Mouse (Mus musculus) heart, embryonic 14.5 days (tissue): ENCODE results near the gene Ccdc85b. TPM values are rescaled to one million over a fixed set of nuclear protein-coding genes. Genes with fewer than 3 reads are reported as not detected.
A peak's percentile ranks its signal among the peaks of the same experiment; 100 is the strongest.

Experiments
- ATAC-seq: fragments of 200-750 bp; cut with Nextera tagmentation; 2 replicates; pipeline ENCODE4 v1.8.0; 2017; ENCODE audit warnings: low read depth, moderate TSS enrichment; ENCODE audit not compliant: insufficient number of reproducible peaks, insufficient read depth, low FRiP score
- H3K27ac ChIP-seq, 2 experiments: fragments of 200-500 bp in 1 of 2; fragments of 300-500 bp in 1 of 2; sonication (generic) in 1 of 2; replicated peaks in 1 of 2; 2 replicates each; pipeline ENCODE4 v1.5.1; 2012 to 2014; ENCODE audit warnings: low read depth in 2 of 2, low read length in 2 of 2, control low read depth in 1 of 2, mild to moderate bottlenecking in 1 of 2, mixed read lengths in 1 of 2; ENCODE audit not compliant: control insufficient read depth in 1 of 2, insufficient read depth in 1 of 2
- H3K27me3 ChIP-seq: fragments of 300-500 bp; sonication (generic); 2 replicates; pipeline ENCODE4 v1.6.1; 2014; ENCODE audit warnings: mild to moderate bottlenecking, low read length, control low read depth; ENCODE audit not compliant: control insufficient read depth, insufficient read depth
- H3K36me3 ChIP-seq: fragments of 300-500 bp; sonication (generic); 2 replicates; pipeline ENCODE4 v1.6.1; 2014; ENCODE audit warnings: mild to moderate bottlenecking, control low read depth, low read length, mixed read lengths; ENCODE audit not compliant: control insufficient read depth, insufficient read depth
- H3K4me1 ChIP-seq, 2 experiments: fragments of 200-500 bp in 1 of 2; fragments of 300-500 bp in 1 of 2; sonication (generic) in 1 of 2; 2 replicates each; pipeline ENCODE4 v1.6.1; 2012 to 2014; ENCODE audit warnings: low read length in 2 of 2, control low read depth in 1 of 2, mixed read lengths in 1 of 2; ENCODE audit not compliant: control insufficient read depth in 2 of 2, insufficient read depth in 2 of 2
- H3K4me2 ChIP-seq: fragments of 300-500 bp; sonication (generic); 2 replicates; pipeline ENCODE4 v1.6.1; 2014; ENCODE audit warnings: mild to moderate bottlenecking, low read length
- H3K4me3 ChIP-seq, 2 experiments: fragments of 200-500 bp in 1 of 2; fragments of 300-500 bp in 1 of 2; sonication (generic) in 1 of 2; 2 replicates each; pipeline ENCODE4 v1.5.1; 2012 to 2014; ENCODE audit warnings: low read length in 2 of 2, mild to moderate bottlenecking in 2 of 2, control low read depth in 1 of 2, low read depth in 1 of 2, moderate library complexity in 1 of 2; ENCODE audit not compliant: control insufficient read depth in 1 of 2, insufficient read depth in 1 of 2
- H3K9ac ChIP-seq: fragments of 300-500 bp; sonication (generic); 2 replicates; pipeline ENCODE4 v1.6.1; 2014; ENCODE audit warnings: mild to moderate bottlenecking, low read length
- H3K9me3 ChIP-seq: fragments of 300-500 bp; sonication (generic); 2 replicates; pipeline ENCODE4 v1.6.1; 2016; ENCODE audit warnings: low read length, control low read depth; ENCODE audit not compliant: control insufficient read depth
- WGBS: fragments of 180-500 bp; shearing (Covaris S2); extraction: QIAGEN DNeasy Blood & Tissue Kit; methylation state at CpG from one replicate; pipeline ENCODE4 v1.1.7; 2014; 5-methylcytosine and 5-hydroxymethylcytosine counted together
- polyA plus RNA-seq: library from polyadenylated mRNA; unstranded; fragments of >200 nt; fragmentation: Nextera tagmentation; extraction: Ambion mirVana; gene quantifications from 2 replicates; pipeline ENCODE4 v1.2.1, GENCODE M21; 2014

Gene Ccdc85b
- polyA plus RNA-seq, 1 experiment from 2014 or later, result 9.0 TPM

GRCm38 (mm10) chr19:5486771-5487170 lies 29.1 kb upstream of the Ccdc85b start:
- WGBS, result 77% methylated on average over 4 of the region's 4 CpGs
- H3K36me3 ChIP-seq, result peaks cover 51% of the 10 kb centered on the region
- peak overlapping the region in 1 of 2 experiments; percentile 100; a peak in 1 of 4 replicates for H3K27ac ChIP-seq
- no peaks in the 10 kb centered on the region for H3K9me3 ChIP-seq
- H3K4me2 ChIP-seq, result peak overlapping the region; percentile 92
- ATAC-seq, result no peak
- peaks cover 11 to 14% of the 10 kb centered on the region in 2 experiments for H3K4me1 ChIP-seq
- H3K27me3 ChIP-seq, result no peaks in the 10 kb centered on the region
- no peak overlapping the region; the same call in 1 of the 2 replicates for H3K9ac ChIP-seq
- H3K4me3 ChIP-seq, result no peak overlapping the region

GRCm38 (mm10) chr19:5486286-5486685 lies 28.6 kb upstream of the Ccdc85b start:
- 85% methylated on average over 8 of the region's 8 CpGs for WGBS
- no peak for ATAC-seq
- no peaks in the 10 kb centered on the region for H3K9me3 ChIP-seq
- no peak overlapping the region for H3K4me3 ChIP-seq
- H3K27me3 ChIP-seq, result no peaks in the 10 kb centered on the region
- H3K36me3 ChIP-seq, result peaks cover 54% of the 10 kb centered on the region
- no peak overlapping the region for H3K4me2 ChIP-seq
- H3K4me1 ChIP-seq, result peaks cover 11 to 13% of the 10 kb centered on the region in 2 experiments
- no peak overlapping the region; the same call in 1 of the 2 replicates for H3K9ac ChIP-seq
- H3K27ac ChIP-seq, result peak overlapping the region in 1 of 2 experiments; percentile 6; a peak in 1 of 4 replicates

- Histone ChIP-seq H3K27ac (no peak overlapping the region), H3K9me3 (no peaks in the 10 kb centered on the region), H3K4me3 (no peak overlapping the region), H3K4me1 (peaks cover 11 to 13% of the 10 kb centered on the region in 2 experiments), H3K9ac (no peak overlapping the region), H3K4me2 (no peak overlapping the region), H3K27me3 (no peaks in the 10 kb centered on the region), H3K36me3 (peaks cover 58% of the 10 kb centered on the region)
- 90% methylated on average over 7 of the region's 7 CpGs for WGBS
- ATAC-seq, result no peak
These were observed 28.1 kb upstream of the Ccdc85b start for GRCm38 (mm10) chr19:5485821-5486220.

- H3K4me1 ChIP-seq, result peaks cover 11 to 13% of the 10 kb centered on the region in 2 experiments
- no peaks in the 10 kb centered on the region for H3K9me3 ChIP-seq
- WGBS, result 90% methylated on average over 8 of the region's 8 CpGs
- ATAC-seq, result no peak
- no peak overlapping the region for H3K9ac ChIP-seq
- H3K4me3 ChIP-seq, result no peak overlapping the region
- no peaks in the 10 kb centered on the region for H3K27me3 ChIP-seq
- no peak overlapping the region for H3K27ac ChIP-seq
- no peak overlapping the region for H3K4me2 ChIP-seq
- H3K36me3 ChIP-seq, result peaks cover 63% of the 10 kb centered on the region
These were observed 27.7 kb upstream of the Ccdc85b start for GRCm38 (mm10) chr19:5485371-5485770.

GRCm38 (mm10) chr19:5484496-5484895 lies 26.8 kb upstream of the Ccdc85b start:
- no peak for ATAC-seq
- Histone ChIP-seq H3K27ac (no peak overlapping the region), H3K9ac (no peak overlapping the region)

GRCm38 (mm10) chr19:5483386-5484359 lies 26.0 kb upstream of the Ccdc85b start:
- WGBS, result 91% methylated on average over 19 of the region's 19 CpGs

More at GRCm38 (mm10) chr19:5484496-5484895, 26.8 kb upstream of the Ccdc85b start:
- peaks cover 71% of the 10 kb centered on the region for H3K36me3 ChIP-seq
- no peaks in the 10 kb centered on the region for H3K27me3 ChIP-seq
- H3K4me1 ChIP-seq, result peaks cover 9 to 13% of the 10 kb centered on the region in 2 experiments
- no peaks in the 10 kb centered on the region for H3K9me3 ChIP-seq
- H3K4me3 ChIP-seq, result no peak overlapping the region
- no peak overlapping the region for H3K4me2 ChIP-seq
- WGBS, result 79% methylated on average over 5 of the region's 5 CpGs

GRCm38 (mm10) chr19:5481398-5481797 lies 23.7 kb upstream of the Ccdc85b start:
- H3K4me3 ChIP-seq, result no peak overlapping the region
- H3K4me1 ChIP-seq, result no peaks in the 10 kb centered on the region
- peaks cover 96% of the 10 kb centered on the region for H3K36me3 ChIP-seq
- whole genome bisulfite sequencing, result 88% methylated on average over 10 of the region's 10 CpGs
- H3K27me3 ChIP-seq, result no peaks in the 10 kb centered on the region
- no peak overlapping the region for H3K9ac ChIP-seq
- no peak overlapping the region for H3K27ac ChIP-seq
- no peak for ATAC-seq
- H3K4me2 ChIP-seq, result no peak overlapping the region
- H3K9me3 ChIP-seq, result no peaks in the 10 kb centered on the region

More at GRCm38 (mm10) chr19:5483386-5484359, 26.0 kb upstream of the Ccdc85b start:
- H3K27me3 ChIP-seq, result no peaks in the 10 kb centered on the region
- no peak overlapping the region for H3K9ac ChIP-seq
- H3K36me3 ChIP-seq, result peaks cover 79% of the 10 kb centered on the region
- H3K4me3 ChIP-seq, result no peak overlapping the region
- no peaks in the 10 kb centered on the region for H3K9me3 ChIP-seq
- ATAC-seq, result no peak
- H3K4me1 ChIP-seq, result peaks cover 5 to 13% of the 10 kb centered on the region in 2 experiments
- no peak overlapping the region for H3K4me2 ChIP-seq
- H3K27ac ChIP-seq, result no peak overlapping the region
